Mouse (Mus musculus) midbrain, embryonic 16.5 days (tissue): Measurements from ENCODE around the gene Fam19a3. TPM values are rescaled to one million over a fixed set of nuclear protein-coding genes. Genes with fewer than 3 reads are reported as not detected.
"Not testable (repeated sequence)": the region's sequence is repeated elsewhere in the genome, so short reads cannot be mapped to it uniquely, and the experiment has no call there.

ENCODE experiments used
- ATAC-seq: fragments of 200-750 bp; cut with Nextera tagmentation; 2 replicates; pipeline ENCODE4 v1.8.0; 2017; ENCODE audit warnings: moderate TSS enrichment
- H3K27ac ChIP-seq: fragments of 300-500 bp; sonication (generic); 2 replicates; pipeline ENCODE4 v1.5.1; 2014; ENCODE audit warnings: mild to moderate bottlenecking, low read length, mixed read lengths
- H3K27me3 ChIP-seq: fragments of 300-500 bp; sonication (generic); 2 replicates; pipeline ENCODE4 v1.6.1; 2014; ENCODE audit warnings: low read depth, low read length, mixed read lengths; ENCODE audit not compliant: control insufficient read depth, insufficient read depth
- H3K36me3 ChIP-seq: fragments of 300-500 bp; sonication (generic); 2 replicates; pipeline ENCODE4 v1.6.1; 2014; ENCODE audit warnings: mild to moderate bottlenecking, low read length, moderate library complexity, mixed read lengths; ENCODE audit not compliant: control insufficient read depth, insufficient read depth
- H3K4me1 ChIP-seq: fragments of 300-500 bp; sonication (generic); 2 replicates; pipeline ENCODE4 v1.6.1; 2014; ENCODE audit warnings: mild to moderate bottlenecking, low read length, mixed read lengths; ENCODE audit not compliant: control insufficient read depth, insufficient read depth
- H3K4me2 ChIP-seq: fragments of 300-500 bp; sonication (generic); 2 replicates; pipeline ENCODE4 v1.6.1; 2014; ENCODE audit warnings: mild to moderate bottlenecking, low read length, mixed read lengths
- H3K4me3 ChIP-seq: fragments of 300-500 bp; sonication (generic); 2 replicates; pipeline ENCODE4 v1.5.1; 2014; ENCODE audit warnings: low read depth, mild to moderate bottlenecking, low read length, moderate library complexity, mixed read lengths
- H3K9ac ChIP-seq: fragments of 300-500 bp; sonication (generic); 2 replicates; pipeline ENCODE4 v1.6.1; 2014; ENCODE audit warnings: low read depth, low read length, mixed read lengths
- H3K9me3 ChIP-seq: fragments of 300-500 bp; sonication (generic); replicated peaks from 2 replicates; pipeline ENCODE4 v1.6.1; 2014; ENCODE audit warnings: mild to moderate bottlenecking, low read length, mixed read lengths; ENCODE audit not compliant: control insufficient read depth, poor library complexity, severe bottlenecking
- WGBS: fragments of 180-500 bp; shearing (Covaris S2); extraction: QIAGEN DNeasy Blood & Tissue Kit; methylation state at CpG from one replicate; pipeline ENCODE4 v1.1.7; 2014; 5-methylcytosine and 5-hydroxymethylcytosine counted together
- polyA plus RNA-seq: library from polyadenylated mRNA; unstranded; fragments of >200 nt; fragmentation: Nextera tagmentation; extraction: Ambion mirVana; gene quantifications from 2 replicates; pipeline ENCODE4 v1.2.1, GENCODE M21; 2015

The Fam19a3 gene
- polyA plus RNA-seq, 1 experiment from 2014 or later: not detected

- Histone ChIP-seq H3K4me1 (no peaks in the 10 kb centered on the region), H3K27ac (no peak overlapping the region), H3K36me3 (no peaks in the 10 kb centered on the region), H3K9ac (no peak overlapping the region), H3K27me3 (peaks cover 23% of the 10 kb centered on the region), H3K9me3 (no peaks in the 10 kb centered on the region), H3K4me3 (no peak overlapping the region), H3K4me2 (no peak overlapping the region)
- ATAC-seq: no peak
- 55% methylated on average over 7 of the region's 7 CpGs for WGBS
These were observed 8.3 kb downstream of the Fam19a3 start for GRCm38 (mm10) chr3:104773301-104773700.

- Histone ChIP-seq H3K4me2 (no peak overlapping the region), H3K9ac (no peak overlapping the region), H3K27me3 (peaks cover 6% of the 10 kb centered on the region), H3K9me3 (no peaks in the 10 kb centered on the region), H3K27ac (no peak overlapping the region), H3K4me1 (no peaks in the 10 kb centered on the region), H3K4me3 (no peak overlapping the region), H3K36me3 (no peaks in the 10 kb centered on the region)
- ATAC-seq: no peak
- whole genome bisulfite sequencing: 57% methylated on average over 6 of the region's 6 CpGs
These were observed 10.2 kb downstream of the Fam19a3 start for GRCm38 (mm10) chr3:104771460-104771859.

- Histone ChIP-seq H3K36me3 (no peaks in the 10 kb centered on the region), H3K27ac (no peak overlapping the region), H3K4me1 (no peaks in the 10 kb centered on the region), H3K4me2 (no peak overlapping the region), H3K27me3 (peaks cover under 1% of the 10 kb centered on the region), H3K4me3 (no peak overlapping the region), H3K9me3 (no peaks in the 10 kb centered on the region), H3K9ac (no peak overlapping the region)
- no peak for ATAC-seq
- whole genome bisulfite sequencing: 85% methylated on average over 3 of the region's 3 CpGs
These were observed 10.7 kb downstream of the Fam19a3 start for GRCm38 (mm10) chr3:104770918-104771317.

GRCm38 (mm10) chr3:104770035-104770434 lies 11.6 kb downstream of the Fam19a3 start:
- Histone ChIP-seq H3K4me3 (no peak overlapping the region), H3K4me1 (no peaks in the 10 kb centered on the region), H3K27ac (no peak overlapping the region), H3K4me2 (no peak overlapping the region), H3K36me3 (no peaks in the 10 kb centered on the region), H3K27me3 (no peaks in the 10 kb centered on the region), H3K9me3 (no peaks in the 10 kb centered on the region), H3K9ac (no peak overlapping the region)
- ATAC-seq: no peak
- WGBS: 57% methylated on average over 10 of the region's 10 CpGs

GRCm38 (mm10) chr3:104769135-104769534 lies 12.5 kb downstream of the Fam19a3 start:
- ATAC-seq: no peak
- 32% methylated on average over 3 of the region's 3 CpGs for WGBS
- no peak overlapping the region for H3K9ac ChIP-seq

GRCm38 (mm10) chr3:104767716-104768115 lies 13.9 kb downstream of the Fam19a3 start:
- Histone ChIP-seq H3K4me1 (no peaks in the 10 kb centered on the region), H3K27me3 (no peaks in the 10 kb centered on the region), H3K4me3 (no peak overlapping the region), H3K9ac (no peak overlapping the region), H3K27ac (no peak overlapping the region), H3K36me3 (no peaks in the 10 kb centered on the region), H3K9me3 (no peaks in the 10 kb centered on the region), H3K4me2 (no peak overlapping the region)
- WGBS: 84% methylated on average over 4 of the region's 4 CpGs
- no peak for ATAC-seq

More at GRCm38 (mm10) chr3:104769135-104769534, 12.5 kb downstream of the Fam19a3 start:
- H3K4me2 ChIP-seq: no peak overlapping the region
- no peaks in the 10 kb centered on the region for H3K9me3 ChIP-seq
- H3K4me3 ChIP-seq: no peak overlapping the region
- no peaks in the 10 kb centered on the region for H3K4me1 ChIP-seq
- no peaks in the 10 kb centered on the region for H3K36me3 ChIP-seq
- no peaks in the 10 kb centered on the region for H3K27me3 ChIP-seq
- H3K27ac ChIP-seq: no peak overlapping the region

- H3K27me3 ChIP-seq: no peaks in the 10 kb centered on the region
- no peaks in the 10 kb centered on the region for H3K36me3 ChIP-seq
- ATAC-seq: no peak
- no peak overlapping the region for H3K4me2 ChIP-seq
- no peak overlapping the region for H3K9ac ChIP-seq
- H3K4me3 ChIP-seq: no peak overlapping the region
- H3K9me3 ChIP-seq: no peaks in the 10 kb centered on the region
- H3K4me1 ChIP-seq: no peaks in the 10 kb centered on the region
- 62% methylated on average over 2 of the region's 2 CpGs for WGBS
- no peak overlapping the region for H3K27ac ChIP-seq
These were observed 14.5 kb downstream of the Fam19a3 start for GRCm38 (mm10) chr3:104767141-104767540.

- Histone ChIP-seq H3K4me3 (no peak overlapping the region), H3K9ac (no peak overlapping the region), H3K9me3 (no peaks in the 10 kb centered on the region), H3K27ac (no peak overlapping the region), H3K36me3 (no peaks in the 10 kb centered on the region), H3K4me2 (no peak overlapping the region), H3K27me3 (no peaks in the 10 kb centered on the region; the same call in 1 of the 2 replicates), H3K4me1 (no peaks in the 10 kb centered on the region)
- ATAC-seq: no peak
- 20% methylated on average over 4 of the region's 4 CpGs for WGBS
These were observed 16.6 kb downstream of the Fam19a3 start for GRCm38 (mm10) chr3:104765021-104765420.

- not testable (repeated sequence) for H3K36me3 ChIP-seq, ATAC-seq, H3K27ac ChIP-seq, H3K9me3 ChIP-seq, H3K9ac ChIP-seq, H3K27me3 ChIP-seq, H3K4me3 ChIP-seq, H3K4me2 ChIP-seq, H3K4me1 ChIP-seq
- WGBS: 22% methylated on average over 18 of the region's 20 CpGs
These were observed 19.4 kb downstream of the Fam19a3 start for GRCm38 (mm10) chr3:104762103-104762863.
